In the genomic region with DNA sequence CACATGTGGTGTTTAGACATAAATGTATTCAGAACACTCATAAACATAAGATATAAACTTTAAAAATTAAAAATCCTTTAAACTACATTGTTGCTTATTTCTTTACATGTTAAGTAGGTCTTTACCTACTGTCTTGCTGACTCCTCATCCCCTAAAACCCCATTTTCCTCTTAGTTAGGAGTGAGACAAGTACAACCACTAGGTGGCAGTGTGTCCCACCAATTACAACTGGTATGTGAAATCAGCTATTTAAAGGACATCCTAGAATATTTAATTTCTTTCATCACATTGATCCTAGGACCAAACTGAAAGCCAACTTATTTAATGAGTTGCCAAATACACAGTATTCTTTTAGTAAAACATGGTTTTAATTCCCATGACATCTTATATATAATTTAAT, we compare ENCODE assay signal across 8 mouse cellular contexts. TPM values are rescaled to one million over a fixed set of nuclear protein-coding genes. Genes with fewer than 3 reads are reported as not detected.
DNase-seq lines count a peak whose midpoint lies in the region; ATAC-seq and TF ChIP-seq lines count a peak whose summit lies in the region.

No protein-coding gene starts in this region.

- no peak for TF ChIP-seq POLR2A in spleen, adult 2 months (IDR thresholded peaks at IDR 0.05; ENCODE audit: low read depth, low read length)

- H3K36me3 ChIP-seq in spleen, adult 2 months (ENCODE audit: control insufficient read depth, insufficient read depth, low read length) = peaks cover 8% of the 10 kb centered on the region
- no peaks in the 10 kb centered on the region for H3K36me3 ChIP-seq in hindbrain, embryonic 11.5 days (ENCODE audit: control insufficient read depth, insufficient read depth, low read length)

- no peaks in the 10 kb centered on the region for H3K27me3 ChIP-seq in spleen, adult 2 months (ENCODE audit: control insufficient read depth, insufficient read depth, low read length)
- H3K27me3 ChIP-seq in hindbrain, embryonic 11.5 days (ENCODE audit: control insufficient read depth, insufficient read depth, low read length) = no peaks in the 10 kb centered on the region

- H3K4me2 ChIP-seq in hindbrain, embryonic 11.5 days (replicated peaks; ENCODE audit: low read depth, low read length) = no peak overlapping the region

- no peak overlapping the region for H3K9ac ChIP-seq in hindbrain, embryonic 11.5 days (ENCODE audit: low read depth, low read length)

- H3K9me3 ChIP-seq in hindbrain, embryonic 11.5 days (ENCODE audit: control insufficient read depth, low read length) = no peaks in the 10 kb centered on the region

- no peak overlapping the region for H3K4me3 ChIP-seq in spleen, adult 2 months (ENCODE audit: extremely low read depth, insufficient read depth, insufficient read length)
- no peak overlapping the region for H3K4me3 ChIP-seq in hindbrain, embryonic 11.5 days (ENCODE audit: low read depth, low read length)

- peak; percentile 56; the same call in 1 of the 2 replicates for ATAC-seq in hindbrain, embryonic 11.5 days (ENCODE audit: low FRiP score)
- 0 out of 2 replicates have a peak, but pooled peaks have one; percentile 63 for ATAC-seq in monocyte, adult 5-6 weeks (replicated peaks; ENCODE audit: insufficient number of reproducible peaks, low FRiP score, low TSS enrichment, poor library complexity, severe bottlenecking)

- DNase-seq in spleen, adult 2 months (ENCODE audit: low read depth in 1 of 2, low spot score in 2 of 2) = peak; percentile 50 to 60
- DNase-seq in spleen, adult 12 weeks (ENCODE audit: low spot score) = no peak
- DNase-seq in adrenal gland, postnatal 10 days = peak; percentile 74
- DNase-seq in embryo, embryonic 11 days = peak; percentile 83
- peak; percentile 80 for DNase-seq in hindbrain, embryonic 11.5 days (ENCODE audit: low spot score)
- peak; percentile 69 to 82 for DNase-seq in left cerebral cortex, adult 18-20 months (ENCODE audit: low spot score in 2 of 2)
- peak; percentile 22 to 34 for DNase-seq in thymus, postnatal 36 days

- no peak for TF ChIP-seq CTCF in spleen, adult 2 months (IDR thresholded peaks at IDR 0.05; ENCODE audit: extremely low read depth, insufficient read depth, insufficient read length, insufficient replicate concordance)

- no peaks in the 10 kb centered on the region for H3K4me1 ChIP-seq in spleen, adult 2 months (ENCODE audit: control insufficient read depth, insufficient read depth, insufficient read length)
- no peaks in the 10 kb centered on the region for H3K4me1 ChIP-seq in hindbrain, embryonic 11.5 days (replicated peaks; ENCODE audit: control insufficient read depth, insufficient read depth, low read length)

- no peak overlapping the region for H3K27ac ChIP-seq in spleen, adult 2 months (ENCODE audit: insufficient read depth, low read length)
- no peak overlapping the region for H3K27ac ChIP-seq in hindbrain, embryonic 11.5 days (ENCODE audit: low read depth, low read length)

RNA-seq across cellular contexts. Expression of a gene that starts 36.4 kb away (rescaled TPM):
- polyA plus RNA-seq in spleen, adult 2 months (2012; rRNA removed) = 0.06 TPM in 1 of 2 replicates, not detected in the other
- total RNA-seq in adrenal gland, postnatal 10 days (2021) = 10 to 100 TPM in 1 of 2 experiments, 1 to 10 TPM in 1; 5.8 to 12.0 TPM
- polyA plus RNA-seq in hindbrain, embryonic 11.5 days (2014; fragmentation: Nextera tagmentation; extraction: Ambion mirVana) = 67.6 and 82.8 TPM in 2 replicates
- 100 to 1,000 TPM; 455 to 475 TPM for total RNA-seq in left cerebral cortex, adult 18-20 months (2021)
- not detected in 3 replicates for total RNA-seq in monocyte, adult 5-6 weeks (2017)

Comparison
In these comparisons a context has a peak if more than half of its experiments do, and no peak if none do; other contexts are left out.
1. RNA of a gene that starts 36.4 kb away (total RNA-seq): 455 to 475 TPM in left cerebral cortex, adult 18-20 months; 5.8 to 12.0 TPM in adrenal gland, postnatal 10 days and not detected in monocyte, adult 5-6 weeks; every median in the first group is over 10 times any median in the second.